Mouse (Mus musculus): ENCODE measurements around the gene Fam169b. TPM values are rescaled to one million over a fixed set of nuclear protein-coding genes. Genes with fewer than 3 reads are reported as not detected.

Fam169b gene
- polyA plus RNA-seq, 2 experiments = 0.28 to 0.30 TPM

DNA sequence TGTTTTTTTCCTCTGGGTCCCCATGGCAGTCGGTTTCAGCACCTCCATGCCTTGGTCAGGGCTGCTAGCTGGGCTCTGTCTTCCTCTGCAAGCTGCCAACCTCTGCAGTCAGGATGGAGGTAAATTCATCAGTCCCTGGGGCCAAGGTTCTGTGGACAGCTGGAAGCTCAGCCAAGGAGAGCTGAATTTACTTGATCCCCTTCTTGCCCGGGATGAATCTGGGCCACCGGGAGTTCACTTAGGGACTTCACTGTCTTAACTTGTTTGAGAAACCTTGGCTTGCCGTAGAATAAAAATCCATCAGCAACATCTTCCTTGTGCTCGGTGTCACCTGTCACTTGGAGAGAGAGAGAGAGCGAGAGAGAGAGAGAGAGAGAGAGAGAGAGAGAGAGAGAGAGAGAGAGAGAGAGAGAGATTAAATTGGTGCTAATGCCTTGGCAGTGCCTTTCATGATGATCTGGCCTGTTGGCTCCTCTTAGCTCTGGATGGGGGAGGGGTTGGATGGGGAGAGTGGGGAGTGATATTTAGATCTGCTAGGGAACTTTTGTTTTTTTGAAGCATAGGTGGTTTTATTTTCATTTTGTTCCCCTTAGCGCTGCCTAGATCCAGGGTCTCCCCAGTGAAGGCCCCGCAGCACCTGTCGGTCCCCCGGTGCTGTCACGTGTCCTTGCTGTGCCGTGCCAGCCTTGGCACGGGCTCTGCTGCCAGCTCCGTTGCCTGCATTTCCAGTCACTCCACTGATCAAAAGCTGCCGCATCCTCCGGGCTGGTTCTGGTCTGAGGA, 44.6 kb downstream of the Fam169b start:
- TF ChIP-seq EP300 (IDR thresholded peaks at IDR 0.05; ENCODE audit: low read depth) = no peak
- TF ChIP-seq CTCF (IDR thresholded peaks at IDR 0.05; ENCODE audit: low read depth) = no peak
- no peaks in the 10 kb centered on the region for H3K4me1 ChIP-seq (replicated peaks; ENCODE audit: control insufficient read depth in 2 of 2, insufficient read depth in 2 of 2, low read length in 1 of 2)
- H3K9me3 ChIP-seq (ENCODE audit: control insufficient read depth, low read length) = no peaks in the 10 kb centered on the region
- no peak overlapping the region for H3K27ac ChIP-seq
- ATAC-seq (ENCODE audit: insufficient read depth) (no peak), DNase-seq (ENCODE audit: low read depth in 3 of 3, low spot score in 3 of 3) (no peak)
- H3K4me3 ChIP-seq (ENCODE audit: insufficient read depth in 1 of 2, low read depth in 2 of 2, low read length in 2 of 2) = no peak overlapping the region
- H3K9ac ChIP-seq (replicated peaks) = no peak overlapping the region
- H3K4me2 ChIP-seq (ENCODE audit: low read depth) = no peak overlapping the region
- 74% methylated on average over 15 of the region's 16 CpGs for WGBS (ENCODE audit: insufficient replicate concordance)
- no peaks in the 10 kb centered on the region for H3K27me3 ChIP-seq (ENCODE audit: control insufficient read depth, insufficient read depth, low read length)
- H3K36me3 ChIP-seq (replicated peaks; ENCODE audit: control insufficient read depth, insufficient read depth, low read depth) = no peaks in the 10 kb centered on the region

GRCm38 (mm10) chr7:68318979-68319378, 45.3 kb downstream of the Fam169b start:
- H3K4me3 ChIP-seq (ENCODE audit: insufficient read depth in 1 of 2, low read depth in 2 of 2, low read length in 2 of 2) = no peak overlapping the region
- ATAC-seq (ENCODE audit: insufficient read depth) (no peak), DNase-seq (ENCODE audit: low read depth in 3 of 3, low spot score in 3 of 3) (no peak)
- H3K36me3 ChIP-seq (replicated peaks; ENCODE audit: control insufficient read depth, insufficient read depth, low read depth) = no peaks in the 10 kb centered on the region
- no peak overlapping the region for H3K4me2 ChIP-seq (ENCODE audit: low read depth)
- no peaks in the 10 kb centered on the region for H3K4me1 ChIP-seq (replicated peaks; ENCODE audit: control insufficient read depth in 2 of 2, insufficient read depth in 2 of 2, low read length in 1 of 2)
- H3K9ac ChIP-seq (replicated peaks) = no peak overlapping the region
- H3K9me3 ChIP-seq (ENCODE audit: control insufficient read depth, low read length) = no peaks in the 10 kb centered on the region
- no peak overlapping the region for H3K27ac ChIP-seq
- no peaks in the 10 kb centered on the region for H3K27me3 ChIP-seq (ENCODE audit: control insufficient read depth, insufficient read depth, low read length)
- 64% methylated on average over 6 of the region's 6 CpGs for WGBS (ENCODE audit: insufficient replicate concordance)
- TF ChIP-seq CTCF (IDR thresholded peaks at IDR 0.05; ENCODE audit: low read depth) = no peak
- no peak for TF ChIP-seq EP300 (IDR thresholded peaks at IDR 0.05; ENCODE audit: low read depth)

DNA sequence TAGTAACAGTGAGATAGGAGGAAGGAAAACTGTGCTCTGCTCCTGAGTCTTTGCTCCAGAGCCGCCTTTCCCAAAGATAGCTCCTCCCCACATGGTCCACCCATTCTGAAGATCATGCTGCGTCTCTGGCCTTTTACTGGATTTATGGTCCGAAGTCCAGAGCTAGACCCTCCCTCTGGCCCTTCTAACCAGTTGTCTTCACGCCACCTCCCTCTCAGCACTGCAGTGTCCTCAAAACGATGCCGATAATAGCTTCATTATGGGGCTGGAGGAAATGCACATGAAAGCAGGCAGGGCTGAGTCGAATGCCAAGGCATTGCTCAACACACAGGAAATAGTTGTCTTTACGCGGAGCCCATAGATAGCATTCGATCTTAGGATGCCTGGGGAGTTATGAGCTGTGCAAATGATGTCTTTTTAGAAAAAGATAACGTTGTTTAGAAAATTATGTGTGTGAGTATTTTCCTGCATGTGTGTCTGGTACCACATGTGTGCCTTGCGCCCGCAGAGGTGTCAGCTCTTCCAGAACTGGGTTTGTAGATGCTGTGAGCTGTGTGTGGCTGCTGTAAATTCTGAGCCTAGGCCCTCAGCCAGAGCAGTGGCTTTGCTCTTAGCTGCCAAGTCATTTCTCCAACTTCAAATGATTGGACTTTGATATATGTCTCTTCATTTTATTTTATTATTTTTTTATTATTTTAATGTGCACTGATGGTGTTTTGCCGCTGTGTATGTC, 46.6 kb downstream of the Fam169b start:
- Histone ChIP-seq H3K9me3 (ENCODE audit: control insufficient read depth, low read length) (no peaks in the 10 kb centered on the region), H3K4me1 (replicated peaks; ENCODE audit: control insufficient read depth in 2 of 2, insufficient read depth in 2 of 2, low read length in 1 of 2) (no peaks in the 10 kb centered on the region), H3K27ac (no peak overlapping the region), H3K9ac (replicated peaks) (no peak overlapping the region), H3K27me3 (ENCODE audit: control insufficient read depth, insufficient read depth, low read length) (no peaks in the 10 kb centered on the region), H3K4me2 (ENCODE audit: low read depth) (no peak overlapping the region), H3K4me3 (ENCODE audit: insufficient read depth in 1 of 2, low read depth in 2 of 2, low read length in 2 of 2) (no peak overlapping the region), H3K36me3 (replicated peaks; ENCODE audit: control insufficient read depth, insufficient read depth, low read depth) (no peaks in the 10 kb centered on the region)
- DNase-seq (ENCODE audit: low read depth in 3 of 3, low spot score in 3 of 3) (no peak), ATAC-seq (ENCODE audit: insufficient read depth) (no peak)
- WGBS (ENCODE audit: insufficient replicate concordance) = 34% methylated on average over 14 of the region's 14 CpGs
- no peak for TF ChIP-seq EP300 (IDR thresholded peaks at IDR 0.05; ENCODE audit: low read depth)
- TF ChIP-seq CTCF (IDR thresholded peaks at IDR 0.05; ENCODE audit: low read depth) = no peak

DNA sequence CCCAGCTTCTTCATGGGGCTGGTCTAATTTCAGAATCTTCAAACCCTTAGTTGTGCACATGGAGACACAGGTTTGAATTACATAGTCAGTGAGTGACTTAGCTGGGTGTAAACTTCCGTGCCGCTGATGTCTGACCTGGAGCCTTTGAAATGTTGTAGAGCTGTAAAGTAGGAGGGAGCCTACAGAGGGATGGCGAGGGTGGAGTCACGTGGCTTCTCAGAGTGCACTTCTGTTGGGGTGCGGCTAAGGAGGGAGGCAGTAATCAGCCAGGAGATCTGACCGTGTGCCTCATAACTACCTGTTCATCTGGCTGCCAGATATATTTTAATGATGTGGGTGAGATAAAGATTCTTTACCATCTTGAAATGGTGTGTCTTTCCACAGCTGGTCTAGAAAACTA, 49.4 kb downstream of the Fam169b start:
- Histone ChIP-seq H3K27me3 (ENCODE audit: control insufficient read depth, insufficient read depth, low read length) (no peaks in the 10 kb centered on the region), H3K36me3 (replicated peaks; ENCODE audit: control insufficient read depth, insufficient read depth, low read depth) (no peaks in the 10 kb centered on the region)

GRCm38 (mm10) chr7:68326190-68326722, 52.6 kb downstream of the Fam169b start:
- Histone ChIP-seq H3K4me1 (replicated peaks; ENCODE audit: control insufficient read depth in 2 of 2, insufficient read depth in 2 of 2, low read length in 1 of 2) (no peaks in the 10 kb centered on the region), H3K27ac (no peak overlapping the region), H3K4me2 (ENCODE audit: low read depth) (no peak overlapping the region), H3K9ac (replicated peaks) (no peak overlapping the region), H3K9me3 (ENCODE audit: control insufficient read depth, low read length) (no peaks in the 10 kb centered on the region), H3K4me3 (ENCODE audit: insufficient read depth in 1 of 2, low read depth in 2 of 2, low read length in 2 of 2) (no peak overlapping the region), H3K27me3 (ENCODE audit: control insufficient read depth, insufficient read depth, low read length) (no peaks in the 10 kb centered on the region), H3K36me3 (replicated peaks; ENCODE audit: control insufficient read depth, insufficient read depth, low read depth) (no peaks in the 10 kb centered on the region)
- TF ChIP-seq EP300 (IDR thresholded peaks at IDR 0.05; ENCODE audit: low read depth) (no peak), CTCF (IDR thresholded peaks at IDR 0.05; ENCODE audit: low read depth) (no peak)
- ATAC-seq (ENCODE audit: insufficient read depth) (no peak), DNase-seq (ENCODE audit: low read depth in 3 of 3, low spot score in 3 of 3) (no peak)
- 54% methylated on average over 7 of the region's 7 CpGs for WGBS (ENCODE audit: insufficient replicate concordance)

More for the DNA sequence above, 49.4 kb downstream of the Fam169b start:
- DNase-seq (ENCODE audit: low read depth in 3 of 3, low spot score in 3 of 3) (no peak), ATAC-seq (ENCODE audit: insufficient read depth) (no peak)
- no peak overlapping the region for H3K27ac ChIP-seq
- H3K9me3 ChIP-seq (ENCODE audit: control insufficient read depth, low read length) = no peaks in the 10 kb centered on the region
- H3K4me2 ChIP-seq (ENCODE audit: low read depth) = no peak overlapping the region
- no peaks in the 10 kb centered on the region for H3K4me1 ChIP-seq (replicated peaks; ENCODE audit: control insufficient read depth in 2 of 2, insufficient read depth in 2 of 2, low read length in 1 of 2)
- no peak overlapping the region for H3K9ac ChIP-seq (replicated peaks)
- WGBS (ENCODE audit: insufficient replicate concordance) = 55% methylated on average over 6 of the region's 6 CpGs
- TF ChIP-seq EP300 (IDR thresholded peaks at IDR 0.05; ENCODE audit: low read depth) (no peak), CTCF (IDR thresholded peaks at IDR 0.05; ENCODE audit: low read depth) (no peak)
- H3K4me3 ChIP-seq (ENCODE audit: insufficient read depth in 1 of 2, low read depth in 2 of 2, low read length in 2 of 2) = no peak overlapping the region
